Mouse (Mus musculus): Measurements from ENCODE around the gene Tubb2b. TPM values are rescaled to one million over a fixed set of nuclear protein-coding genes. Genes with fewer than 3 reads are reported as not detected.
"Not testable (repeated sequence)": the region's sequence is repeated elsewhere in the genome, so short reads cannot be mapped to it uniquely, and the experiment has no call there.

Tubb2b gene
- polyA plus RNA-seq, 1 experiment from 2014 or later: 36.7 TPM

DNA sequence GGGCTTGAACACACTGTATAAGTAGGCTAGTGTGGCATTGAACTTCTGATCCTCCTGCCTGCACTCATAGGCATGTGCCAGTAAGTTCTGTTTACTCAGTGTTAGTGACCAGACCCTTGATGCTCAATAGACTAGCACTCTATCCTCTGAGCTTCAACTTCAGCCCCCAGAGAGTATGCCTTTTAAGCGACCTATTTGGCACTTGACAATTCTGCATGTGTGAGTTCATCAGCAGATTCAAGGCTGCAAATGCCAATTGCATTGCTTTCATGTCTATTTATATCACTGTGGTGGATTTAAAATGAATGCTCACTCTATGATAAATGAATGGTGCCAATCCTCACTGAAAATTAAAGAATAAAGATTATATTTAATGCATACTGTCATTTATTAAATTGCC, 24.9 kb downstream of the Tubb2b start:
- Histone ChIP-seq H3K9me3 (no peaks in the 10 kb centered on the region), H3K4me2 (no peak overlapping the region), H3K4me1 (peaks cover 24% of the 10 kb centered on the region), H3K27ac (replicated peaks) (peak overlapping the region; percentile 58), H3K4me3 (no peak overlapping the region), H3K36me3 (no peaks in the 10 kb centered on the region), H3K9ac (no peak overlapping the region), H3K27me3 (replicated peaks) (no peaks in the 10 kb centered on the region)
- 40% methylated on average over 1 of the region's 1 CpGs for WGBS
- ATAC-seq (ENCODE audit: extremely low read depth, insufficient number of reproducible peaks, low FRiP score, low TSS enrichment): no peak

- H3K27ac ChIP-seq (replicated peaks): no peak overlapping the region
- 62% methylated on average over 9 of the region's 9 CpGs for WGBS
- H3K4me3 ChIP-seq: no peak overlapping the region
- H3K27me3 ChIP-seq (replicated peaks): no peaks in the 10 kb centered on the region
- no peak overlapping the region for H3K9ac ChIP-seq
- no peak for ATAC-seq (ENCODE audit: extremely low read depth, insufficient number of reproducible peaks, low FRiP score, low TSS enrichment)
- no peaks in the 10 kb centered on the region for H3K9me3 ChIP-seq
- H3K36me3 ChIP-seq: no peaks in the 10 kb centered on the region
- peaks cover 23% of the 10 kb centered on the region for H3K4me1 ChIP-seq
- H3K4me2 ChIP-seq: no peak overlapping the region
Measured at GRCm38 (mm10) chr13:34101908-34102307, 28.4 kb downstream of the Tubb2b start.

- no peak for ATAC-seq (ENCODE audit: extremely low read depth, insufficient number of reproducible peaks, low FRiP score, low TSS enrichment)
Measured at GRCm38 (mm10) chr13:34101247-34101646, 29.0 kb downstream of the Tubb2b start.

GRCm38 (mm10) chr13:34100733-34101132, 29.5 kb downstream of the Tubb2b start:
- no peaks in the 10 kb centered on the region for H3K9me3 ChIP-seq
- H3K27ac ChIP-seq (replicated peaks): no peak overlapping the region
- H3K36me3 ChIP-seq: no peaks in the 10 kb centered on the region
- no peaks in the 10 kb centered on the region for H3K27me3 ChIP-seq (replicated peaks)
- H3K4me3 ChIP-seq: no peak overlapping the region
- WGBS: 27% methylated on average over 3 of the region's 3 CpGs
- H3K9ac ChIP-seq: peak overlapping the region; percentile 41; the same call in 1 of the 2 replicates
- peaks cover 24% of the 10 kb centered on the region for H3K4me1 ChIP-seq
- no peak overlapping the region for H3K4me2 ChIP-seq
- ATAC-seq (ENCODE audit: extremely low read depth, insufficient number of reproducible peaks, low FRiP score, low TSS enrichment): no peak

More at GRCm38 (mm10) chr13:34101247-34101646, 29.0 kb downstream of the Tubb2b start:
- no peak overlapping the region for H3K27ac ChIP-seq (replicated peaks)
- H3K9ac ChIP-seq: no peak overlapping the region
- no peaks in the 10 kb centered on the region for H3K9me3 ChIP-seq
- H3K4me3 ChIP-seq: no peak overlapping the region
- H3K4me1 ChIP-seq: peaks cover 23% of the 10 kb centered on the region
- 87% methylated on average over 10 of the region's 10 CpGs for WGBS
- no peak overlapping the region for H3K4me2 ChIP-seq
- no peaks in the 10 kb centered on the region for H3K27me3 ChIP-seq (replicated peaks)
- no peaks in the 10 kb centered on the region for H3K36me3 ChIP-seq

DNA sequence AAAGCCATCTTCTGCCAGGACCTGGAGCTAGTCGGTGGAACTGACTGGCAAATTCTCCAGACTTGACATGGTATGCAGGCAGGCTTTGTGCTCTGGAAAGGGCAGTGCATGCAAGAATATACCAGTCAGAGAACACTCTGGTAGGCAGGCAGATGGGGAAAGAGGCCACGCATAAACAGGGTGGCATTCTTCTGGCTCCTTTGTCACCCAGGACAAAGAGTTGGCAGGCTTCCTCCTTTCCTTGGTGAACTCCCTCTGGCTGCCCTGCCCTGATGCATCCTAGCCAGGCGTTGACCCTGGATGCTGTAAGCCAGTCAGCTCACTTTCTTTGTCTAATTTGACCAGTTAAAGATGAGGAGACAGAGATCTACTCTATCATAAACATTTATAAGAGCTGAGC, 33.2 kb downstream of the Tubb2b start:
- H3K27ac ChIP-seq (replicated peaks): no peak overlapping the region
- no peaks in the 10 kb centered on the region for H3K27me3 ChIP-seq (replicated peaks)
- H3K36me3 ChIP-seq: no peaks in the 10 kb centered on the region
- no peak overlapping the region for H3K4me2 ChIP-seq
- no peaks in the 10 kb centered on the region for H3K9me3 ChIP-seq
- ATAC-seq (ENCODE audit: extremely low read depth, insufficient number of reproducible peaks, low FRiP score, low TSS enrichment): no peak
- peaks cover 28% of the 10 kb centered on the region for H3K4me1 ChIP-seq
- WGBS: 72% methylated on average over 3 of the region's 3 CpGs
- H3K4me3 ChIP-seq: no peak overlapping the region
- no peak overlapping the region for H3K9ac ChIP-seq

- Histone ChIP-seq H3K27ac (replicated peaks) (peak overlapping the region; percentile 53; the same call in 1 of the 2 replicates), H3K36me3 (no peaks in the 10 kb centered on the region), H3K27me3 (replicated peaks) (no peaks in the 10 kb centered on the region), H3K9ac (no peak overlapping the region), H3K4me3 (no peak overlapping the region), H3K4me2 (no peak overlapping the region), H3K9me3 (no peaks in the 10 kb centered on the region), H3K4me1 (peaks cover 28% of the 10 kb centered on the region)
- 57% methylated on average over 4 of the region's 4 CpGs for WGBS
- no peak; the same call in 1 of the 2 replicates for ATAC-seq (ENCODE audit: extremely low read depth, insufficient number of reproducible peaks, low FRiP score, low TSS enrichment)
Measured at GRCm38 (mm10) chr13:34096455-34096854, 33.8 kb downstream of the Tubb2b start.

DNA sequence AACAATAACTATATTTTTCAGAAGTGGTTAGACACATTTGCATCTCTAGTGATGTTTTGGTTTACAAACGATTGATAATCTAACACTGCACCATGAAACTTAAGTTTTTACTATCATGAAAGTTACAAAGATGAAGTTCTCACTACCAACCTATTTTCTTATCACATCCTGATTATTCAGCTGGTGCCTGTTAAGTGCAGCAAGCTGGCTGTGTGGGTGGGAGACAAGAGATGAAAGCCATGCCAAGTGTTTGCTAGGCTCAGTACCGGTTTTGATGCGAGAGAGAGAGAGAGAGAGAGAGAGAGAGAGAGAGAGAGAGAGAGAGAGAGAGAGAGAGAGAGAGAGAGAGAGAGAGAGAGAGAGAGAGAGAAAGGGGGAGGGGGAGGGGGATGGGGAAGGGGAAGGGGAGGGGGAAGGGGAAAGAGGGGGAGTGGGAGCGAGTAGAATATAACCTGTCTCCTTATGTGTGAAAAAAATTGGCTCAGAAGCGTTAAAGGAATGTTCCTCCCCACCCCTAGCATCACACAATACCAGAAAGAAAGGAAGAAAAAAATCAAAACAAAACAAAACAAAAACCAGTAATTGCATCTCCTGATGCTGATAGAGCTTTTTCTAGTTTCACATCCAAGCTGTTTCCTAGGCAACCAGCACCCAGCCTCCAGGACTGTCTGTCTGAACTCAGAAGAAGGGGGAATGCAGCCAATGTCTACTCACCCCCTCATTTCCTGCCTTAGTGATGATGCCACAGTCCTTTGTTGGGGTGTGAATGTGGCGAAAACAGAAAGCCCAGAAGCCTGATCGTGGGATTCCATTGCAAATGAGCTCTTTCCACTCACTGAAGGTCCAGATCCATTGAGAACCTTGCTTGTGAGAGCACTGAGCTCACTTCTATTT, 34.5 kb downstream of the Tubb2b start:
- peak overlapping the region; percentile 53; the same call in 1 of the 2 replicates for H3K27ac ChIP-seq (replicated peaks)

DNA sequence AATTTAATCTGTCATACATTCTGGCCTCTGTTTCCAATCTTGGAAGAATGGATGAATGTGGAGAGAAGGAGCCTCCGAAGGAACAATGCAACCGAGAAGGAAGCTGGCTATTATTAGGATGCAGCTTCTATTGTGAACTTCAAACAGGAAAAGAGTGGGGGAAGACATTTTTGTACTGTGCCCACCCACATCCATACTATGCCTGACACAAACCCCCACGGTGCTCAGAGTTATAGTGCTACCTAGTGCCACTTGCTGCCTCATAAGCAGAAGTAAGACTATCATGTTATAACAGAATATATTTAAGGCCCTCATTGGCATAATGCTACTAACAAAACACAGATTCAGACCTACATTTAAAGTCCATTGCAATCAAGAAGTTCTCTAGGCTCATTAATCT, 40.9 kb downstream of the Tubb2b start:
- WGBS: 44% methylated on average over 3 of the region's 3 CpGs
- H3K9ac ChIP-seq: no peak overlapping the region
- H3K4me2 ChIP-seq: 0 out of 2 replicates have a peak overlapping the region, but pooled peaks have one; percentile 9
- no peaks in the 10 kb centered on the region for H3K27me3 ChIP-seq (replicated peaks)
- no peak for ATAC-seq (ENCODE audit: extremely low read depth, insufficient number of reproducible peaks, low FRiP score, low TSS enrichment)
- no peak overlapping the region for H3K4me3 ChIP-seq
- H3K27ac ChIP-seq (replicated peaks): 0 out of 2 replicates have a peak overlapping the region, but pooled peaks have one; percentile 6
- peaks cover 26% of the 10 kb centered on the region for H3K4me1 ChIP-seq
- H3K9me3 ChIP-seq: no peaks in the 10 kb centered on the region
- no peaks in the 10 kb centered on the region for H3K36me3 ChIP-seq

More for the DNA sequence above, 34.5 kb downstream of the Tubb2b start:
- 30% methylated on average over 5 of the region's 7 CpGs for WGBS
- Histone ChIP-seq H3K9me3 (no peaks in the 10 kb centered on the region), H3K27me3 (replicated peaks) (no peaks in the 10 kb centered on the region), H3K36me3 (no peaks in the 10 kb centered on the region), H3K4me2 (no peak overlapping the region), H3K9ac (0 out of 2 replicates have a peak overlapping the region, but pooled peaks have one; percentile 10), H3K4me1 (peaks cover 27% of the 10 kb centered on the region), H3K4me3 (no peak overlapping the region)
- ATAC-seq (ENCODE audit: extremely low read depth, insufficient number of reproducible peaks, low FRiP score, low TSS enrichment): no peak

- Histone ChIP-seq H3K4me2 (0 out of 2 replicates have a peak overlapping the region, but pooled peaks have one; percentile 9), H3K4me3 (no peak overlapping the region), H3K27me3 (replicated peaks) (no peaks in the 10 kb centered on the region), H3K27ac (replicated peaks) (0 out of 2 replicates have a peak overlapping the region, but pooled peaks have one; percentile 6), H3K36me3 (no peaks in the 10 kb centered on the region), H3K9ac (no peak overlapping the region), H3K9me3 (no peaks in the 10 kb centered on the region), H3K4me1 (peaks cover 26% of the 10 kb centered on the region)
- WGBS: 55% methylated on average over 7 of the region's 7 CpGs
- ATAC-seq (ENCODE audit: extremely low read depth, insufficient number of reproducible peaks, low FRiP score, low TSS enrichment): no peak
Measured at GRCm38 (mm10) chr13:34088871-34089288, 41.4 kb downstream of the Tubb2b start.

DNA sequence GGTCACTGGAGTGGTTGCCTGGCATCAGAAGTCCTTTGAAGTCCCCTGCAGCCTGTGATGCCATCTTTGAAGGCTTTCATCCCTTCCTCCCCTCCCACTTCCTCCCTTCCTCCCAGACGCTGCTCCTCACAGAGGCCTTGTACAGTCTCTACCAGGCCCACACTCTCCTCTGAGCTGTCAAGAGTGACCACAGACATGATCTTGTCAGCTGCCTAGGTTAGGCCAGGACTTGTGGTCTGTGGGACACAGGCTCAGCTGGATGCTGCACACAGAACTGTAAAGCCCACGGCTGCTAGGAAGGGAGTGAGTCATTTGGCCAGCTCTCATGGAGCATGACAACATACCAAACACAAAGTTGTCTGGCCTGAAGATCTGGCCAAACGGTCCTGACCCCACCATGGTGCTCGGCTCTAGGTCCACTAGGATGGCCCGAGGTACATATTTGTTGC, 42.0 kb downstream of the Tubb2b start:
- WGBS: 51% methylated on average over 5 of the region's 5 CpGs
- not testable (repeated sequence) for H3K4me3 ChIP-seq; H3K36me3 ChIP-seq; H3K27ac ChIP-seq (replicated peaks); H3K4me2 ChIP-seq; H3K27me3 ChIP-seq (replicated peaks); H3K9me3 ChIP-seq; H3K9ac ChIP-seq; ATAC-seq (ENCODE audit: extremely low read depth, insufficient number of reproducible peaks, low FRiP score, low TSS enrichment)
- peaks cover 26% of the 10 kb centered on the region for H3K4me1 ChIP-seq

DNA sequence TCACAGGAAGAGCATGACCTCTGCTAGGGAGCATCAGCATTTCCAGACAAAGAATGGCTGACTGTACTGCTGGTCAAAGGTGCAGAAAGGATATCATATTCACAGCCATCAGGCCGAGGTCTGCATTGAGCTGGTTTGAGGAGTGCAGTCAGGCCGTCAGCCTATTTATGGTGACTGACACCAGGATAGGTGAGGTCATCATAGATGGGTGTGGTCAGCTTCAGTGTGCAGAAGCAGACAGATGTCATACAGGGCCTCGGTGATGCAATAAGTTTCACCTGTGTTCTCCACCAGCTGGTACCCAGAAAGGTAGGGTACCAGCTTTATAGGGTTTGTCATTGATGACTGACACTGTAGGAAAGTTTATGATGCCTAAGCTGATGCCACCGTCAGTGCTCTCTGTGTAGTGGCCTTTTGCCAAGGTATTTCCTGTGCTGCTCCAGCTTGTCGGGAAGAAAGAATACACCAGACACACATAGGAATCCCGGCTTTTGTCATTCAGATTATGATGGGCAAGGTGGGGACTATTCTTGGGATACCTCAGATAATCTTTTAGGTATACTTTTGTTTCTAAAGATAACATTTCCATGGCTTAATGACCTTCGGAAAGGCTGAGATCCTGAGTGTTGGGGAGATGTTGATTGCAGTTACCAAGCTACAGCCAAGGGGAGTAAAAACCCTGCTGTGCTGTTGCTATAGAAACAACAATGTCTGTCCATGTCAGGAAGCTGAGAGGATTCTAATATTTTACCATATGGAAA, 43.0 kb downstream of the Tubb2b start:
- Histone ChIP-seq H3K9ac (no peak overlapping the region), H3K4me3 (no peak overlapping the region), H3K27ac (replicated peaks) (peak overlapping the region; percentile 38; the same call in 1 of the 2 replicates), H3K4me2 (no peak overlapping the region), H3K36me3 (no peaks in the 10 kb centered on the region), H3K9me3 (no peaks in the 10 kb centered on the region), H3K4me1 (peaks cover 26% of the 10 kb centered on the region), H3K27me3 (replicated peaks) (no peaks in the 10 kb centered on the region)
- 0 out of 2 replicates have a peak, but pooled peaks have one; percentile 42 for ATAC-seq (ENCODE audit: extremely low read depth, insufficient number of reproducible peaks, low FRiP score, low TSS enrichment)
- WGBS: 23% methylated on average over 7 of the region's 7 CpGs

Measured in heart, embryonic 13.5 days (tissue).